Comparison of ENCODE assay signal across 7 mouse cellular contexts in genomic region chr9:111313793-111314192, GRCm38 (mm10). TPM values are rescaled to one million over a fixed set of nuclear protein-coding genes. Genes with fewer than 3 reads are reported as not detected.
"Had no signal": no experiment of that assay in that cellular context is flagged by ENCODE, and none has a peak within 500 bp of the region (broad histone marks: within the 10 kb centered on the region; RNA-seq: fewer than 3 reads in every experiment).

No protein-coding gene starts in this region.

- H3K9me3 ChIP-seq: limb, embryonic 15.5 days had no signal

- H3K4me3 ChIP-seq: limb, embryonic 15.5 days; liver, embryonic 12.5 days; midbrain, embryonic 12.5 days had no signal

- ATAC-seq: liver, embryonic 12.5 days had no signal

- H3K27ac ChIP-seq: kidney, postnatal 0 days; limb, embryonic 15.5 days; liver, embryonic 12.5 days; midbrain, embryonic 12.5 days; stomach, postnatal 0 days had no signal

- H3K9ac ChIP-seq: limb, embryonic 15.5 days; liver, embryonic 12.5 days; lung, embryonic 14.5 days; midbrain, embryonic 12.5 days had no signal

- H3K36me3 ChIP-seq: limb, embryonic 15.5 days; liver, embryonic 12.5 days; midbrain, embryonic 12.5 days had no signal

- H3K4me2 ChIP-seq: limb, embryonic 15.5 days; liver, embryonic 12.5 days; lung, embryonic 14.5 days; midbrain, embryonic 12.5 days had no signal

RNA-seq across cellular contexts. Expression of gene Trank1, which starts 2.3 kb away (rescaled TPM):
- total RNA-seq: neutrophil, adult 5-6 weeks had no signal
- polyA plus RNA-seq: liver, embryonic 12.5 days had no signal
